In genomic region chr5:28520800-28521707, GRCm38 (mm10) we compare ENCODE assay signal across 7 mouse cellular contexts. TPM values are rescaled to one million over a fixed set of nuclear protein-coding genes. Genes with fewer than 3 reads are reported as not detected.
DNase-seq lines count a peak whose midpoint lies in the region; ATAC-seq and TF ChIP-seq lines count a peak whose summit lies in the region.

No protein-coding gene starts in this region.

- intact Hi-C loops in heart, postnatal 14 days (cut with DNase I): no loop called here
- intact Hi-C loops in left cerebral cortex, adult 2 months (cut with DNase I): no loop called here

- H3K9me3 ChIP-seq in forebrain, embryonic 16.5 days (ENCODE audit: control insufficient read depth, low read length): no peaks in the 10 kb centered on the region

- 19% methylated on average over 9 of the region's 9 CpGs for WGBS in forebrain, embryonic 16.5 days

- ATAC-seq in forebrain, embryonic 16.5 days: peak; percentile 92

- TF ChIP-seq CTCF in left cerebral cortex, adult 2 months (IDR thresholded peaks at IDR 0.05): no peak

- H3K4me1 ChIP-seq in forebrain, embryonic 16.5 days (replicated peaks; ENCODE audit: control insufficient read depth, insufficient read depth, low read length): peaks cover 12% of the 10 kb centered on the region

- no peaks in the 10 kb centered on the region for H3K27me3 ChIP-seq in forebrain, embryonic 16.5 days (replicated peaks; ENCODE audit: control insufficient read depth, insufficient read depth, low read length)

- DNase-seq in urinary bladder, postnatal 25 days (ENCODE audit: low spot score): peak; percentile 32
- DNase-seq in urinary bladder, adult 18-20 months (ENCODE audit: low spot score in 2 of 2): no peak
- DNase-seq in heart, postnatal 14 days: peak; percentile 54 to 56
- peak; percentile 51 to 59 for DNase-seq in left cerebral cortex, adult 2 months (ENCODE audit: extremely low spot score in 1 of 2, low spot score in 2 of 2)
- peak; percentile 49 to 56 for DNase-seq in right cerebral cortex, postnatal 36 days (ENCODE audit: low spot score in 2 of 2)
- DNase-seq in embryo, embryonic 10 days (ENCODE audit: low spot score): no peak

- H3K9ac ChIP-seq in forebrain, embryonic 16.5 days (replicated peaks; ENCODE audit: low read depth, low read length): no peak overlapping the region

- H3K4me2 ChIP-seq in forebrain, embryonic 16.5 days (ENCODE audit: low read length): no peak overlapping the region

- no peaks in the 10 kb centered on the region for H3K36me3 ChIP-seq in forebrain, embryonic 16.5 days (ENCODE audit: control insufficient read depth, insufficient read depth)

- H3K27ac ChIP-seq in forebrain, embryonic 16.5 days (ENCODE audit: low read length): 0 out of 2 replicates have a peak overlapping the region, but pooled peaks have one; percentile 36
- no peak overlapping the region for H3K27ac ChIP-seq in left cerebral cortex, adult 2 months

- H3K4me3 ChIP-seq in forebrain, embryonic 16.5 days (replicated peaks; ENCODE audit: low read length): no peak overlapping the region
- no peak overlapping the region for H3K4me3 ChIP-seq in left cerebral cortex, adult 2 months

RNA-seq across cellular contexts. Expression of gene Shh, which starts 54.0 kb away (rescaled TPM):
- 0.62 and 1.2 TPM in 2 replicates for polyA plus RNA-seq in forebrain, embryonic 16.5 days (2015; fragmentation: Nextera tagmentation; extraction: Ambion mirVana)
- total RNA-seq in heart, postnatal 14 days (2021): not detected
- 1 to 10 TPM; 3.2 TPM for total RNA-seq in left cerebral cortex, adult 2 months (2021)

Comparison
In these comparisons a context has a peak if more than half of its experiments do, and no peak if none do; other contexts are left out.
1. DNase-seq: peak in urinary bladder, postnatal 25 days (single experiment), heart, postnatal 14 days (2 of 2), left cerebral cortex, adult 2 months (2 of 2) and right cerebral cortex, postnatal 36 days (2 of 2); none in urinary bladder, adult 18-20 months (0 of 2) and embryo, embryonic 10 days (single experiment).
2. RNA of gene Shh, which starts 54.0 kb away (total RNA-seq): 3.2 TPM in left cerebral cortex, adult 2 months; not detected in heart, postnatal 14 days; every median in the first group is over 4 times any median in the second.